Mouse (Mus musculus): ENCODE measurements around the gene Prcd. TPM values are rescaled to one million over a fixed set of nuclear protein-coding genes. Genes with fewer than 3 reads are reported as not detected.

The Prcd gene
- polyA plus RNA-seq, 1 experiment from 2014 or later, result 5.0 TPM

DNA sequence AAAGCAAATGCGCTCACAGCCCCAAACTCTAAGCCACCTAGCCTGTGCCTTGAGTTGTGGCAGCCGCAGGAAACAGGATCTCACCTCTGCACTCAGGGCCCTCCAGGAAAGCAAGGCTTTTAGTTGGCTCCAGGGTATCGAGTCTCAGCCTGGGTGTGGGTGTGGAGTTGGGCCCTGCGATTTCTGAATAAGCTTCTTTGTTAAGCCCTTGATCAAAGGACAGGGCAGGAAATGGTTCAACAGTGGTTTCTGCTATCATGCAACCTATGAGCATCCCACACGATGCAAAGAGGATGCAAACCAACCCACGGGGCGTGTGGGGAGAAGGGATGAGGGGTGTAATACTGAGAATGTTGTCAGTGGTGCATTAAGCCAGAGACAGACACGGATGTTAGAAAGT is 34.6 kb downstream of the Prcd start:
- no peaks in the 10 kb centered on the region for H3K9me3 ChIP-seq (ENCODE audit: control insufficient read depth, low read length)
- no peak overlapping the region for H3K27ac ChIP-seq (ENCODE audit: low read length)
- no peaks in the 10 kb centered on the region for H3K4me1 ChIP-seq (replicated peaks; ENCODE audit: control insufficient read depth, insufficient read depth, low read length)
- peaks cover 3% of the 10 kb centered on the region; the same call in 1 of the 2 replicates for H3K36me3 ChIP-seq (ENCODE audit: control insufficient read depth, insufficient read depth, low read length)
- 63% methylated on average over 8 of the region's 8 CpGs for WGBS
- no peaks in the 10 kb centered on the region for H3K27me3 ChIP-seq (ENCODE audit: control insufficient read depth, insufficient read depth, low read depth, low read length)
- no peak overlapping the region for H3K4me2 ChIP-seq (ENCODE audit: low read depth, low read length)
- ATAC-seq (ENCODE audit: low read depth), result no peak
- no peak overlapping the region for H3K4me3 ChIP-seq (ENCODE audit: low read length)
- no peak overlapping the region for H3K9ac ChIP-seq (ENCODE audit: low read length)

DNA sequence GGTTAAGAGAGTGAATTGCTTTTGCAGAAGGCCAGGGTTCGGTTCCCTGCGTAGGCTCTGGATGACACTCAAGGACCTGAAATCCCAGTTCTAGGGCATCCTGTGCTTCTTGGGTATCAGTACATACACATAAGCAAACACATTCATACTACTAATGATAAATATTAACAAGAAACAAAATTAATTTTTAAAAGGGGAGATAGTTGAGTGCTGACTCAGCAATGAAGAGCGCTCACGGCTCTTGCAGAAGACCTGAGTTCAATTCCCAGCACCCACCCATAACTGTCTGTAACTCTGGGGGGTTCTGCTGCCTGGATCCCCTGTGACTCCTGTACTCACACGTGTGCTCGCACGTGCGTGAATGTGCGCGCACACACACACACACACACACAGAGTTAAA is 36.3 kb downstream of the Prcd start:
- H3K9ac ChIP-seq (ENCODE audit: low read length), result no peak overlapping the region
- no peak overlapping the region for H3K27ac ChIP-seq (ENCODE audit: low read length)
- no peaks in the 10 kb centered on the region for H3K27me3 ChIP-seq (ENCODE audit: control insufficient read depth, insufficient read depth, low read depth, low read length)
- 87% methylated on average over 10 of the region's 10 CpGs for WGBS
- H3K4me1 ChIP-seq (replicated peaks; ENCODE audit: control insufficient read depth, insufficient read depth, low read length), result peaks cover under 1% of the 10 kb centered on the region
- H3K4me3 ChIP-seq (ENCODE audit: low read length), result no peak overlapping the region
- no peaks in the 10 kb centered on the region for H3K9me3 ChIP-seq (ENCODE audit: control insufficient read depth, low read length)
- H3K4me2 ChIP-seq (ENCODE audit: low read depth, low read length), result no peak overlapping the region
- H3K36me3 ChIP-seq (ENCODE audit: control insufficient read depth, insufficient read depth, low read length), result peaks cover 3% of the 10 kb centered on the region; the same call in 1 of the 2 replicates
- no peak for ATAC-seq (ENCODE audit: low read depth)

DNA sequence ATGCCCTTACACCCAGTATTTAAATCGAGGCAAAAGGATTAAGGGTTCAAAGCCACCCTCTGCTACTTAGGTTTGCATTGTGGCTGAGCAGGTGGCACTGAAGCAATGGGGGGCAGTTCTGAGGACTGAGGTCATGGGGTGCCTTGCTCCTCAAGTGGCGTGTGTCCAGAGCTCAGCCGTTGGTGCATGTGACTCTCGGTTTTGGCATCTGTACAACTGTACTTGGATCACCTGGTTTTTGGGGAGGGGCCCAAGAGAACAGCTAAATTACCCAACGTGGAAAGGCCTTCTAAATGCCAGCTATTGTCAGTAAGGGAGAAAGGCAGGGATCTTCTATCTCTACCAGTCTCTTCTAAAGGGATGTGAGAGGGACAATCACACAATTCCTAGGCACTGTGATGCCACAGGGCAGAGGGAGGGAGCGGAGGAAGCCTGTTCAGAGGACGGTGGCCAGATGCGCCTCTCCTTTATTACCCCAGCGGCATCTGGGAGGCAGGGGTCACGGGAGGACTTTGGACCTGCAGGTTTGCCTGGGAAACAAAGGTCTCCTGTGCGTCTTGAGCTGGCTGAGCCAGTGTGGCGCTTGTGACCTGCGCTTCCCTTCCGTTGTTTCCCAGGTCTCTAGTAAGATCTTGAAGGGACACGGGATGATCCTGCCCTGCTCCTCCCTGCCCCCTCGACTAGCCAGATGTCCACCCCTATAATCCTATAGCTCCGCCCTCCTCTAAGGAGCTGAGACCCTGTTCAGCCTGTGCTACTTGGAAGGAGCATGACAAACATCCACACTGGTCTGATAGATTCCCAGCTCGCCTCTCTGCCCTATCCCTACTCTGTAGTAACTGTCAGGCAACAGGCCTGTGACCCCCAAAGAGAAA is 37.6 kb downstream of the Prcd start:
- 64% methylated on average over 18 of the region's 18 CpGs for WGBS
- H3K9me3 ChIP-seq (ENCODE audit: control insufficient read depth, low read length), result no peaks in the 10 kb centered on the region
- no peak for ATAC-seq (ENCODE audit: low read depth)
- H3K4me3 ChIP-seq (ENCODE audit: low read length), result no peak overlapping the region
- H3K36me3 ChIP-seq (ENCODE audit: control insufficient read depth, insufficient read depth, low read length), result peaks cover 1% of the 10 kb centered on the region; the same call in 1 of the 2 replicates
- no peaks in the 10 kb centered on the region for H3K27me3 ChIP-seq (ENCODE audit: control insufficient read depth, insufficient read depth, low read depth, low read length)
- no peak overlapping the region for H3K9ac ChIP-seq (ENCODE audit: low read length)
- no peak overlapping the region for H3K4me2 ChIP-seq (ENCODE audit: low read depth, low read length)
- peaks cover 6% of the 10 kb centered on the region for H3K4me1 ChIP-seq (replicated peaks; ENCODE audit: control insufficient read depth, insufficient read depth, low read length)
- H3K27ac ChIP-seq (ENCODE audit: low read length), result no peak overlapping the region

DNA sequence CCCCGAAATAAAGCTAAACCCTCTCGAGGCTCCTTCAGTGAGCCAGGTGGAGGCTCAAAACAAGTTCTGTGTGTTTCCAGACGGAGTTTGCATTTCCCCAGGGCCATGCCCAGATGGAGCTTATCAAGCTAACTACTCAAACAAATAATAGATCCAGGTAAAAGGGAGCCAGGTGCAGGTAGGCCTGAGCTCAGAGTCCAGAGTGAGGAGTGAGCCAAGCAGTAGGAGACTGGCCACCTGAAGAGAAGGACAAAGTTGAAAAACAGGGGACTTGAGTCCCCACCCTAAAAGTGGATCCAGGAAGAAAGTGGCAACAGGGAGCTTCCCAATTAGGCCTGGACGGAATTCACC is 40.5 kb downstream of the Prcd start:
- ATAC-seq (ENCODE audit: low read depth), result peak; percentile 34
- Histone ChIP-seq H3K27me3 (ENCODE audit: control insufficient read depth, insufficient read depth, low read depth, low read length) (no peaks in the 10 kb centered on the region), H3K36me3 (ENCODE audit: control insufficient read depth, insufficient read depth, low read length) (no peaks in the 10 kb centered on the region), H3K4me3 (ENCODE audit: low read length) (peak overlapping the region; percentile 65), H3K4me1 (replicated peaks; ENCODE audit: control insufficient read depth, insufficient read depth, low read length) (peaks cover 6% of the 10 kb centered on the region), H3K27ac (ENCODE audit: low read length) (peak overlapping the region; percentile 32), H3K9me3 (ENCODE audit: control insufficient read depth, low read length) (no peaks in the 10 kb centered on the region), H3K9ac (ENCODE audit: low read length) (peak overlapping the region; percentile 79), H3K4me2 (ENCODE audit: low read depth, low read length) (peak overlapping the region; percentile 80)
- WGBS, result 29% methylated on average over 4 of the region's 4 CpGs

DNA sequence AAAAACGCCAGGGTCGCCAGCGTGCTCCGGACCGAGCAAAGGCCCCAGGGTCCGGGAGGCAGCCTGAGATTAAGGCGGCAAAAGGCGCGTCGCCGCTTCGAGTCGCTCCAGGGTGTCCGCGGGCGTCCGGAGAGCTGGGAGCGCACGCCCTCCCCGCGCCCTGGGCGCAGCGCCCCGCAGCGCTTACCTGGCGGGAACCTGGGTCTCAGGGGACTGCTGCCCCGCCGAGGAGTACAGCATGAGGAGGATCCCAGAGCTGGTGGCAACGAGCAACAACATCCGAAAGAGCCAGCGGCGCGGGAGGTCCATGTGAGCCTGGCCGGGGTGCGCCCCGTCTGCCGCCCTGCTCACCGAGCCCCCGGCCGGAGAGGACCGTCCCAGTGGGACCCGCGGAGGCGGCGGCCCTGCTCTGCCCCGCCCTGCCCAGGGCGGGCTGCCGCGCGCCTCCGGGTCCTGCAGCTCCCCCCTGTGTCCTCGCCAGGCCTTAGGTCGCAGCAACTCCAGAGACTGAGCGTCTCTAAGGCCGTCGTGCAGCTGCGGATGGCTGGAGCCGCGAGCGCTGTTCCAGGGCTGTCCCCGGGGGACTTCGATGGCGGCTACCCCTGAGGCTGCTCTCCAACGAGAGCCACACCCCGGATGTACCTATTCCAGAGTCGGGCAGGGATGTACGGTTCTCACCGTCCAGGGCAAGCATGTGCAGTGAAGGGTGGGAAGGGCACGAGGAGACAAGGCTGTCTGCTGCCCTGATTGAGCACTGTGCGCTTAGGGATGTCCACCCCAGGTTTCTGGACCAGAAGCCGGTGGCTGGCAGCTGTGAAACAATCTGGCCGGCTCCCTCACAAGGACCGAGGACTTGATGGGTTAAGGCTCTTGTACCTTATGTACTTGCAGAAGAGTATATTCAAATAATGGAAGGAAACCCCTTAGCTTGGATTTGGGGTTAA is 41.2 kb downstream of the Prcd start:
- Histone ChIP-seq H3K4me1 (replicated peaks; ENCODE audit: control insufficient read depth, insufficient read depth, low read length) (peaks cover 6% of the 10 kb centered on the region), H3K4me2 (ENCODE audit: low read depth, low read length) (peak overlapping the region; percentile 80), H3K27ac (ENCODE audit: low read length) (peak overlapping the region; percentile 32), H3K9ac (ENCODE audit: low read length) (peak overlapping the region; percentile 79), H3K36me3 (ENCODE audit: control insufficient read depth, insufficient read depth, low read length) (no peaks in the 10 kb centered on the region), H3K27me3 (ENCODE audit: control insufficient read depth, insufficient read depth, low read depth, low read length) (no peaks in the 10 kb centered on the region), H3K9me3 (ENCODE audit: control insufficient read depth, low read length) (no peaks in the 10 kb centered on the region), H3K4me3 (ENCODE audit: low read length) (peak overlapping the region; percentile 65)
- WGBS, result 2% methylated on average over 67 of the region's 73 CpGs
- ATAC-seq (ENCODE audit: low read depth), result peak; percentile 95

DNA sequence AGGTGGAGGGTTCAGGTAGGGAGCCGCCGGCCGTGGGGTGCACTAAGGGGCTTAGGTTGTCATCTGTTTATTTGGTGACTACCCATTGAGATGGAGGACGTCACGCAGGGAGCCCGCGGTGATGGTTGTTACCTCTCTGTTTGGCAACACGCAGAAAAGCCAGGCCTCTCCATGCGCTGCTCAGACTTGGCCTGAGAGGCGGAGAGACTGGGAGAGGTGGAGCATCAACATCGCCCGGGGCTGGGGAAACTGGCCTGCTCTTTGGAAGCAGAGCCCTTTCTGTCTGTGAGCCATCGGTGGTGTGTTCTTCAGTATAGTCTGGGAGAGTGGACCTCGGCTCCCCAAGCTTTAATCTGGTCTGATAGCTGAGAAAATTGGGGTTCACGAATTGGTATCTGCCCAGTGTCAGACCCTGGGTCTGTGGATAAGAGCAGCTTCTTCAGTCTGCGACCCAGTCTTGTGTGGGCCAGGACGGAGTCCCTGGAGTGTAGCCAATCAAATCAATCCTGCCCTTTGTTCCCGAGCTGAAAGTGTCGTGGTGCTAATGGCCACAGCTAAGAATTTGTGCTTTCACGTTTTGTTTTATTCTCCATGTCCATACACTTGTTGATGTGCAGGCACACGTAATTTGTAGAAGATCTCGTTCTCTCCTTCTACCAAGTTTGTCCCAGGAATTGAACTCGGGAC is 42.0 kb downstream of the Prcd start:
- peak overlapping the region; percentile 80 for H3K4me2 ChIP-seq (ENCODE audit: low read depth, low read length)
- no peak for ATAC-seq (ENCODE audit: low read depth)

DNA sequence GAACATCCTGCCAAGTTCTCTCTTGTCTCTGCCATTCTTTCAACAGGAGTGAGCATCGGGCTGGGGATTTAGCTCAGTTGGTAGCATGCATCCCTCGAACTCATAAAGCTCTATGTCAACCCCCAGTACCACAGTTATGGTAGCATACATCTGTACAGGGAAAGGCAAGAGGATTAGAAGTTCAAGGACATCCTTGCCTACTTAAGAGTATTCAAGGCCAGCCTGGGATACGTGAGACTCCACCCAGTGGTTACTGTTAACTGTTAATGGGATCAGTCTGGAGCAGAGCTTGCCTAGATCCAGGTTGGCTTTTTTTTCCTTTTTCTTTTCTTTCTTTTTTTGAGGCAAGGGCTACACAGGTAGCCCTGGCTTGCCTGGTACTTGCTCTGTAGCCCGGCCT is 43.1 kb downstream of the Prcd start:
- Histone ChIP-seq H3K27ac (ENCODE audit: low read length) (no peak overlapping the region), H3K9ac (ENCODE audit: low read length) (no peak overlapping the region), H3K27me3 (ENCODE audit: control insufficient read depth, insufficient read depth, low read depth, low read length) (no peaks in the 10 kb centered on the region), H3K36me3 (ENCODE audit: control insufficient read depth, insufficient read depth, low read length) (no peaks in the 10 kb centered on the region), H3K4me3 (ENCODE audit: low read length) (no peak overlapping the region), H3K4me1 (replicated peaks; ENCODE audit: control insufficient read depth, insufficient read depth, low read length) (peaks cover 6% of the 10 kb centered on the region), H3K4me2 (ENCODE audit: low read depth, low read length) (no peak overlapping the region), H3K9me3 (ENCODE audit: control insufficient read depth, low read length) (no peaks in the 10 kb centered on the region)
- WGBS, result 81% methylated on average over 4 of the region's 4 CpGs
- ATAC-seq (ENCODE audit: low read depth), result no peak

More for the DNA sequence above, 42.0 kb downstream of the Prcd start:
- Histone ChIP-seq H3K27ac (ENCODE audit: low read length) (no peak overlapping the region), H3K27me3 (ENCODE audit: control insufficient read depth, insufficient read depth, low read depth, low read length) (no peaks in the 10 kb centered on the region), H3K4me1 (replicated peaks; ENCODE audit: control insufficient read depth, insufficient read depth, low read length) (peaks cover 6% of the 10 kb centered on the region), H3K4me3 (ENCODE audit: low read length) (no peak overlapping the region), H3K9ac (ENCODE audit: low read length) (no peak overlapping the region), H3K9me3 (ENCODE audit: control insufficient read depth, low read length) (no peaks in the 10 kb centered on the region), H3K36me3 (ENCODE audit: control insufficient read depth, insufficient read depth, low read length) (no peaks in the 10 kb centered on the region)
- WGBS, result 28% methylated on average over 23 of the region's 23 CpGs

DNA sequence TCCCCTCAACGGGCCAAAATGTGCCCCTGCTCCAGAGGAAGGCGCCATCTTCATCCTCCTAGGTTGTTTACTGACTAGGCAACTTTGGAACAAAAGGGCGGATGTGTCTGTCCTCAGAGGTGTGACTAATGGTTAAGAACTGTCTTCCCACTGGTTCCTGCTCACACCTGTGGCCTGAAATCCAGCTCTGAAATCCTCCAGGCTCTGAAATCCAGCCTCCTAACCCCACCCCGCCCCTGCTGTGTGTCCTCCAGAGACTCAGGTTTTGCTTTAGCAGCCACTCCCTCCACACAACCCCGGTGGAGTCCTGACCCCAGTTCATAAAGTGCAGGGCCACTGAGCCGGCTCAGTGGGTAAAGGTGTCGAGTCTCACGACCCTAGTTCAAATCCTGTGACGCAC is 44.2 kb downstream of the Prcd start:
- H3K9ac ChIP-seq (ENCODE audit: low read length), result no peak overlapping the region
- no peaks in the 10 kb centered on the region for H3K9me3 ChIP-seq (ENCODE audit: control insufficient read depth, low read length)
- ATAC-seq (ENCODE audit: low read depth), result no peak
- no peak overlapping the region for H3K4me3 ChIP-seq (ENCODE audit: low read length)
- no peaks in the 10 kb centered on the region for H3K36me3 ChIP-seq (ENCODE audit: control insufficient read depth, insufficient read depth, low read length)
- no peaks in the 10 kb centered on the region for H3K27me3 ChIP-seq (ENCODE audit: control insufficient read depth, insufficient read depth, low read depth, low read length)
- peaks cover 6% of the 10 kb centered on the region for H3K4me1 ChIP-seq (replicated peaks; ENCODE audit: control insufficient read depth, insufficient read depth, low read length)
- no peak overlapping the region for H3K4me2 ChIP-seq (ENCODE audit: low read depth, low read length)
- WGBS, result 56% methylated on average over 9 of the region's 9 CpGs
- no peak overlapping the region for H3K27ac ChIP-seq (ENCODE audit: low read length)

Measured in lung, embryonic 16.5 days (tissue).